Mouse (Mus musculus): ENCODE measurements around the gene Slc15a1. TPM values are rescaled to one million over a fixed set of nuclear protein-coding genes. Genes with fewer than 3 reads are reported as not detected.

Gene Slc15a1
- polyA plus RNA-seq, 1 experiment = 304 TPM

GRCm38 (mm10) chr14:121455976-121456375, 49.1 kb downstream of the Slc15a1 start:
- Histone ChIP-seq H3K4me3 (ENCODE audit: low read depth, low read length) (no peak overlapping the region), H3K4me1 (ENCODE audit: control insufficient read depth, insufficient read depth, insufficient read length, low read length) (peaks cover 5% of the 10 kb centered on the region; the same call in 1 of the 2 replicates), H3K36me3 (ENCODE audit: control insufficient read depth, insufficient read depth, low read length) (peaks cover 10% of the 10 kb centered on the region), H3K27me3 (ENCODE audit: control insufficient read depth, insufficient read depth, low read length) (no peaks in the 10 kb centered on the region), H3K27ac (ENCODE audit: insufficient read depth, low read depth, low read length) (no peak overlapping the region)
- TF ChIP-seq CTCF (IDR thresholded peaks at IDR 0.05; ENCODE audit: extremely low read depth, insufficient read length, insufficient replicate concordance, low read depth, low read length) = no peak
- TF ChIP-seq POLR2A (IDR thresholded peaks at IDR 0.05; ENCODE audit: low read depth, low read length) = no peak
- WGBS = 82% methylated on average over 15 of the region's 15 CpGs

- H3K4me3 ChIP-seq (ENCODE audit: low read depth, low read length) = no peak overlapping the region
- peaks cover 6% of the 10 kb centered on the region for H3K36me3 ChIP-seq (ENCODE audit: control insufficient read depth, insufficient read depth, low read length)
- no peaks in the 10 kb centered on the region for H3K27me3 ChIP-seq (ENCODE audit: control insufficient read depth, insufficient read depth, low read length)
- no peak overlapping the region for H3K27ac ChIP-seq (ENCODE audit: insufficient read depth, low read depth, low read length)
- H3K4me1 ChIP-seq (ENCODE audit: control insufficient read depth, insufficient read depth, insufficient read length, low read length) = peaks cover 5% of the 10 kb centered on the region; the same call in 1 of the 2 replicates
- no peak for TF ChIP-seq POLR2A (IDR thresholded peaks at IDR 0.05; ENCODE audit: low read depth, low read length)
- TF ChIP-seq CTCF (IDR thresholded peaks at IDR 0.05; ENCODE audit: extremely low read depth, insufficient read length, insufficient replicate concordance, low read depth, low read length) = peak; percentile 82; the same call in 1 of the 2 replicates
- 10% methylated on average over 6 of the region's 6 CpGs for WGBS
Measured at GRCm38 (mm10) chr14:121455527-121455926, 49.5 kb downstream of the Slc15a1 start.

- Histone ChIP-seq H3K36me3 (ENCODE audit: control insufficient read depth, insufficient read depth, low read length) (no peaks in the 10 kb centered on the region), H3K27ac (ENCODE audit: insufficient read depth, low read depth, low read length) (no peak overlapping the region), H3K4me3 (ENCODE audit: low read depth, low read length) (no peak overlapping the region), H3K4me1 (ENCODE audit: control insufficient read depth, insufficient read depth, insufficient read length, low read length) (peaks cover 6% of the 10 kb centered on the region; the same call in 1 of the 2 replicates), H3K27me3 (ENCODE audit: control insufficient read depth, insufficient read depth, low read length) (no peaks in the 10 kb centered on the region)
- TF ChIP-seq POLR2A (IDR thresholded peaks at IDR 0.05; ENCODE audit: low read depth, low read length) (no peak), CTCF (IDR thresholded peaks at IDR 0.05; ENCODE audit: extremely low read depth, insufficient read length, insufficient replicate concordance, low read depth, low read length) (no peak)
- WGBS = 45% methylated on average over 3 of the region's 3 CpGs
Measured at GRCm38 (mm10) chr14:121453130-121453529, 51.9 kb downstream of the Slc15a1 start.

- WGBS = 91% methylated on average over 6 of the region's 6 CpGs
- no peaks in the 10 kb centered on the region for H3K36me3 ChIP-seq (ENCODE audit: control insufficient read depth, insufficient read depth, low read length)
- TF ChIP-seq POLR2A (IDR thresholded peaks at IDR 0.05; ENCODE audit: low read depth, low read length) (no peak), CTCF (IDR thresholded peaks at IDR 0.05; ENCODE audit: extremely low read depth, insufficient read length, insufficient replicate concordance, low read depth, low read length) (no peak)
Measured at GRCm38 (mm10) chr14:121452227-121452626, 52.8 kb downstream of the Slc15a1 start.

GRCm38 (mm10) chr14:121451424-121452029, 53.5 kb downstream of the Slc15a1 start:
- Histone ChIP-seq H3K27ac (ENCODE audit: insufficient read depth, low read depth, low read length) (no peak overlapping the region), H3K4me1 (ENCODE audit: control insufficient read depth, insufficient read depth, insufficient read length, low read length) (peaks cover 6% of the 10 kb centered on the region; the same call in 1 of the 2 replicates), H3K27me3 (ENCODE audit: control insufficient read depth, insufficient read depth, low read length) (no peaks in the 10 kb centered on the region; the same call in 1 of the 2 replicates), H3K36me3 (ENCODE audit: control insufficient read depth, insufficient read depth, low read length) (no peaks in the 10 kb centered on the region), H3K4me3 (ENCODE audit: low read depth, low read length) (no peak overlapping the region)
- 64% methylated on average over 7 of the region's 7 CpGs for WGBS
- TF ChIP-seq POLR2A (IDR thresholded peaks at IDR 0.05; ENCODE audit: low read depth, low read length) = no peak
- no peak for TF ChIP-seq CTCF (IDR thresholded peaks at IDR 0.05; ENCODE audit: extremely low read depth, insufficient read length, insufficient replicate concordance, low read depth, low read length)

More at GRCm38 (mm10) chr14:121452227-121452626, 52.8 kb downstream of the Slc15a1 start:
- Histone ChIP-seq H3K4me1 (ENCODE audit: control insufficient read depth, insufficient read depth, insufficient read length, low read length) (peaks cover 6% of the 10 kb centered on the region; the same call in 1 of the 2 replicates), H3K27ac (ENCODE audit: insufficient read depth, low read depth, low read length) (no peak overlapping the region), H3K27me3 (ENCODE audit: control insufficient read depth, insufficient read depth, low read length) (no peaks in the 10 kb centered on the region; the same call in 1 of the 2 replicates), H3K4me3 (ENCODE audit: low read depth, low read length) (no peak overlapping the region)

GRCm38 (mm10) chr14:121450504-121451423, 54.3 kb downstream of the Slc15a1 start:
- 14% methylated on average over 18 of the region's 18 CpGs for WGBS
- TF ChIP-seq POLR2A (IDR thresholded peaks at IDR 0.05; ENCODE audit: low read depth, low read length) (no peak), CTCF (IDR thresholded peaks at IDR 0.05; ENCODE audit: extremely low read depth, insufficient read length, insufficient replicate concordance, low read depth, low read length) (peak; percentile 61; the same call in 1 of the 2 replicates)
- peaks cover 6% of the 10 kb centered on the region; the same call in 1 of the 2 replicates for H3K4me1 ChIP-seq (ENCODE audit: control insufficient read depth, insufficient read depth, insufficient read length, low read length)
- no peaks in the 10 kb centered on the region for H3K36me3 ChIP-seq (ENCODE audit: control insufficient read depth, insufficient read depth, low read length)
- no peak overlapping the region for H3K27ac ChIP-seq (ENCODE audit: insufficient read depth, low read depth, low read length)
- H3K27me3 ChIP-seq (ENCODE audit: control insufficient read depth, insufficient read depth, low read length) = no peaks in the 10 kb centered on the region; the same call in 1 of the 2 replicates
- peak overlapping the region; percentile 26 for H3K4me3 ChIP-seq (ENCODE audit: low read depth, low read length)

Measured in small intestine, adult 2 months (tissue).